Mouse (Mus musculus) urinary bladder, adult 2 months (tissue): ENCODE results near the gene Aldh9a1. TPM values are rescaled to one million over a fixed set of nuclear protein-coding genes. Genes with fewer than 3 reads are reported as not detected.
A peak's percentile ranks its signal among the peaks of the same experiment; 100 is the strongest.

ENCODE experiments used
- DNase-seq: peaks from one replicate; pipeline ENCODE4 v3.0.0; 2022; ENCODE audit warnings: low spot score
- polyA plus RNA-seq: library from polyadenylated mRNA; depleted of rRNA; stranded (reverse); fragments of >200 nt; gene quantifications from 2 replicates; pipeline ENCODE4 v1.2.3, GENCODE M21; 2012

The Aldh9a1 gene
- polyA plus RNA-seq, 1 experiment = 35.7 TPM

GRCm38 (mm10) chr1:167384156-167384555 lies 34.4 kb downstream of the Aldh9a1 start:
- no peak for DNase-seq

GRCm38 (mm10) chr1:167385211-167385610 lies 35.4 kb downstream of the Aldh9a1 start:
- DNase-seq = no peak

GRCm38 (mm10) chr1:167385636-167386035 lies 35.8 kb downstream of the Aldh9a1 start:
- DNase-seq = no peak

GRCm38 (mm10) chr1:167386466-167386865 lies 36.7 kb downstream of the Aldh9a1 start:
- no peak for DNase-seq

GRCm38 (mm10) chr1:167387310-167387709 lies 37.5 kb downstream of the Aldh9a1 start:
- no peak for DNase-seq

GRCm38 (mm10) chr1:167387796-167388195 lies 38.0 kb downstream of the Aldh9a1 start:
- no peak for DNase-seq

- DNase-seq = no peak
These were observed 38.8 kb downstream of the Aldh9a1 start for GRCm38 (mm10) chr1:167388571-167388970.

GRCm38 (mm10) chr1:167389584-167389983 lies 39.8 kb downstream of the Aldh9a1 start:
- DNase-seq = no peak

GRCm38 (mm10) chr1:167390381-167390780 lies 40.6 kb downstream of the Aldh9a1 start:
- no peak for DNase-seq

- no peak for DNase-seq
These were observed 41.5 kb downstream of the Aldh9a1 start for GRCm38 (mm10) chr1:167391241-167391640.

- DNase-seq = no peak
These were observed 42.3 kb downstream of the Aldh9a1 start for GRCm38 (mm10) chr1:167392031-167392640.

GRCm38 (mm10) chr1:167392687-167393086 lies 42.9 kb downstream of the Aldh9a1 start:
- no peak for DNase-seq

- no peak for DNase-seq
These were observed 43.5 kb downstream of the Aldh9a1 start for GRCm38 (mm10) chr1:167393281-167393680.

- DNase-seq = peak; percentile 90
These were observed 44.1 kb downstream of the Aldh9a1 start, which contains the start of gene Mgst3 for GRCm38 (mm10) chr1:167393683-167394492. Gene Mgst3, minus strand, starts transcription at chr1:167393841.

GRCm38 (mm10) chr1:167405237-167405636 lies 55.4 kb downstream of the Aldh9a1 start:
- DNase-seq = no peak

GRCm38 (mm10) chr1:167409601-167410000 lies 59.8 kb downstream of the Aldh9a1 start:
- DNase-seq = no peak

- no peak for DNase-seq
These were observed 62.4 kb downstream of the Aldh9a1 start for GRCm38 (mm10) chr1:167411991-167412715.

- peak; percentile 36 for DNase-seq
These were observed 65.1 kb downstream of the Aldh9a1 start for GRCm38 (mm10) chr1:167414846-167415245.
